Comparison of ENCODE assay signal across 25 mouse cellular contexts in the genomic region with DNA sequence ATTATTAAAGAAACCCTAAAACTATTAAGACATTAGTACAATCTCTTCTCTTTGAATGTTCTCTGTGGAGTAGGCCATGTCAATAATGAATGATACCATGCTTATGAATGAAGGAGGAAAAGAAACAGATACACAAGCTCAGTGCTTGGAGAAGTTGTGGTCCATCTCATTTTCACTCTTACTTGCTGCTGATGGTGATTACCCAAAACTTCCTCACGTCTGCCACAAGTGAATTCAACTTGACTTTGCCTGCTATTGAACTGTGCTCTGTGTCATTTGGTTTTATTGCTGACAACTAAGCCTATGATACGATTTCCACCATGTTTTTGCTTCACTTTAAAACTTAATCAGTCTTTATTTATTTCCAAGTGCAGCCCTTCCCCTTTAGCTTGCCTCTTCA.
"Had no signal": no experiment of that assay in that cellular context is flagged by ENCODE, and none has a peak within 500 bp of the region (broad histone marks: within the 10 kb centered on the region; RNA-seq: fewer than 3 reads in every experiment).

No protein-coding gene starts in this region.

- ATAC-seq: midbrain, embryonic 13.5 days; midbrain, embryonic 16.5 days had no signal

- H3K9me3 ChIP-seq: kidney, embryonic 15.5 days; limb, embryonic 12.5 days; limb, embryonic 15.5 days; liver, embryonic 15.5 days; lung, embryonic 15.5 days; megakaryocyte, embryonic 14.5 days; midbrain, embryonic 10.5 days; midbrain, embryonic 13.5 days; neural tube, embryonic 13.5 days; stomach, embryonic 15.5 days had no signal

- H3K4me2 ChIP-seq: kidney, embryonic 15.5 days; limb, embryonic 12.5 days; limb, embryonic 15.5 days; liver, embryonic 11.5 days; liver, embryonic 15.5 days; lung, embryonic 15.5 days; midbrain, embryonic 13.5 days; neural tube, embryonic 13.5 days; stomach, embryonic 15.5 days had no signal

- H3K27me3 ChIP-seq: kidney, embryonic 15.5 days; limb, embryonic 12.5 days; limb, embryonic 15.5 days; liver, embryonic 15.5 days; lung, embryonic 15.5 days; megakaryocyte, embryonic 14.5 days; midbrain, embryonic 13.5 days; neural tube, embryonic 13.5 days; stomach, embryonic 15.5 days had no signal

- H3K4me3 ChIP-seq: kidney, embryonic 15.5 days; left cerebral cortex, adult 2 months; limb, embryonic 12.5 days; limb, embryonic 15.5 days; liver, embryonic 15.5 days; lung, embryonic 15.5 days; megakaryocyte, embryonic 14.5 days; midbrain, embryonic 10.5 days; midbrain, embryonic 13.5 days; myocyte; neural tube, embryonic 13.5 days; stomach, embryonic 15.5 days had no signal

- H3K36me3 ChIP-seq: kidney, embryonic 15.5 days; limb, embryonic 12.5 days; limb, embryonic 15.5 days; liver, embryonic 15.5 days; lung, embryonic 15.5 days; midbrain, embryonic 10.5 days; midbrain, embryonic 13.5 days; neural tube, embryonic 13.5 days; stomach, embryonic 15.5 days had no signal

- H3K4me1 ChIP-seq: limb, embryonic 15.5 days; liver, embryonic 15.5 days; megakaryocyte, embryonic 14.5 days; midbrain, embryonic 10.5 days; midbrain, embryonic 13.5 days; neural tube, embryonic 13.5 days; stomach, embryonic 15.5 days had no signal

- H3K9ac ChIP-seq: kidney, embryonic 15.5 days; limb, embryonic 12.5 days; limb, embryonic 15.5 days; liver, embryonic 15.5 days; lung, embryonic 15.5 days; midbrain, embryonic 13.5 days; neural tube, embryonic 13.5 days; stomach, embryonic 15.5 days had no signal

- DNase-seq: kidney, adult 11 months; kidney, adult 8-10 months; kidney, postnatal 10 days; kidney, postnatal 36 days; layer of hippocampus, postnatal 36 days; lung, adult 18-20 months; lung, postnatal 10 days; lung, postnatal 36 days; right cerebral cortex, postnatal 14 days; right cerebral cortex, postnatal 4 days; thymus, postnatal 36 days had no signal

- H3K27ac ChIP-seq: kidney, embryonic 15.5 days; left cerebral cortex, adult 2 months; limb, embryonic 12.5 days; limb, embryonic 15.5 days; liver, embryonic 15.5 days; lung, embryonic 15.5 days; midbrain, embryonic 10.5 days; midbrain, embryonic 13.5 days; neural tube, embryonic 13.5 days; stomach, embryonic 15.5 days had no signal
